Mouse (Mus musculus) limb, embryonic 14.5 days (tissue): ENCODE measurements around the gene Vps25. TPM values are rescaled to one million over a fixed set of nuclear protein-coding genes. Genes with fewer than 3 reads are reported as not detected.

Source experiments
- ATAC-seq: fragments of 200-750 bp; cut with Nextera tagmentation; 2 replicates; pipeline ENCODE4 v1.8.0; 2017; ENCODE audit warnings: low read depth, moderate number of reproducible peaks, moderate TSS enrichment; ENCODE audit not compliant: low FRiP score
- DNase-seq: peaks from one replicate; pipeline ENCODE4 v3.0.0-alpha.2; 2015; ENCODE audit warnings: low spot score
- H3K27ac ChIP-seq: fragments of 300-500 bp; sonication (generic); replicated peaks from 2 replicates; pipeline ENCODE4 v1.5.1; 2014; ENCODE audit warnings: low read depth, mild to moderate bottlenecking, low read length, moderate library complexity, mixed read lengths
- H3K27me3 ChIP-seq: fragments of 300-500 bp; sonication (generic); 2 replicates; pipeline ENCODE4 v1.6.1; 2014; ENCODE audit warnings: low read length, mixed read lengths; ENCODE audit not compliant: control insufficient read depth, insufficient read depth
- H3K36me3 ChIP-seq: fragments of 300-500 bp; sonication (generic); 2 replicates; pipeline ENCODE4 v1.6.1; 2014; ENCODE audit warnings: mild to moderate bottlenecking, low read length, moderate library complexity, mixed read lengths; ENCODE audit not compliant: control insufficient read depth, insufficient read depth
- H3K4me1 ChIP-seq: fragments of 300-500 bp; sonication (generic); 2 replicates; pipeline ENCODE4 v1.6.1; 2014; ENCODE audit warnings: antibody characterized with exemption, low read length, mixed read lengths; ENCODE audit not compliant: control insufficient read depth, insufficient read depth
- H3K4me2 ChIP-seq: fragments of 300-500 bp; sonication (generic); replicated peaks from 2 replicates; pipeline ENCODE4 v1.6.1; 2014; ENCODE audit warnings: low read depth, mild to moderate bottlenecking, low read length, moderate library complexity; ENCODE audit not compliant: severe bottlenecking
- H3K4me3 ChIP-seq: fragments of 300-500 bp; sonication (generic); replicated peaks from 2 replicates; pipeline ENCODE4 v1.5.1; 2014; ENCODE audit warnings: low read length
- H3K9ac ChIP-seq: fragments of 300-500 bp; sonication (generic); 2 replicates; pipeline ENCODE4 v1.6.1; 2014; ENCODE audit warnings: mild to moderate bottlenecking, low read depth, low read length, moderate library complexity; ENCODE audit not compliant: severe bottlenecking
- H3K9me3 ChIP-seq: fragments of 300-500 bp; sonication (generic); 2 replicates; pipeline ENCODE4 v1.6.1; 2016; ENCODE audit warnings: low read length; ENCODE audit not compliant: control insufficient read depth
- POLR2A ChIP-seq: fragments of 200-500 bp; IDR thresholded peaks from 2 replicates; pipeline ENCODE4 v1.8.0; 2012; ENCODE audit warnings: inconsistent platforms, mild to moderate bottlenecking, moderate library complexity, borderline replicate concordance; ENCODE audit not compliant: insufficient read depth, insufficient read length; ENCODE audit errors: extremely low read depth
- whole genome bisulfite sequencing: fragments of 180-500 bp; shearing (Covaris S2); extraction: QIAGEN DNeasy Blood & Tissue Kit; methylation state at CpG from one replicate; pipeline ENCODE4 v1.1.7; 2014; 5-methylcytosine and 5-hydroxymethylcytosine counted together
- polyA plus RNA-seq, 2 experiments: library from polyadenylated mRNA; depleted of rRNA in 1 of 2; stranded (reverse) in 1 of 2; unstranded in 1 of 2; fragments of >200 nt; fragmentation: Nextera tagmentation in 1 of 2; extraction: Ambion mirVana in 1 of 2; gene quantifications; 2 replicates each; pipeline versions ENCODE4 v1.2.1 to v1.2.3; 2012 to 2014

Gene Vps25
- polyA plus RNA-seq, 2 experiments = 70.3 to 120 TPM

DNA sequence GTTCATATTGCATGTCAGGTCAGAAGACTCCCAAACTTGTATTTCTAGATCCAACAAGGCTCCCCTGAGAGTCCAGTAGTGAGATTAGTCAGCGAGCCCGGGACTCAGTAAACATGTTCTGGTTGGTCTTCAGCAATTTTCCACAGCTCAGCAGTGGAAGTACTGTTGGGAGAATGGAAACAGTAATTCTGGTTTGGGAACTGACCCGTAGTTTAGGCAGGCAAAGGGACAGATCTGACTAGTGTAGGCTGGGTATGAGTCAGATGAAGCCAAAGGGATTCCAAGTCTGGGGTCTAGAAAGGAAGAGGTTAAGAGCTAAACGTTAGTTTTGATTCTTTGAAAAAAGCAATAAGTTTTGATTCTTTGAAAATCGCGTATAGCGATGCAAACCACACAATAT, 566 bp upstream of the Vps25 start:
- no peak for ATAC-seq

DNA sequence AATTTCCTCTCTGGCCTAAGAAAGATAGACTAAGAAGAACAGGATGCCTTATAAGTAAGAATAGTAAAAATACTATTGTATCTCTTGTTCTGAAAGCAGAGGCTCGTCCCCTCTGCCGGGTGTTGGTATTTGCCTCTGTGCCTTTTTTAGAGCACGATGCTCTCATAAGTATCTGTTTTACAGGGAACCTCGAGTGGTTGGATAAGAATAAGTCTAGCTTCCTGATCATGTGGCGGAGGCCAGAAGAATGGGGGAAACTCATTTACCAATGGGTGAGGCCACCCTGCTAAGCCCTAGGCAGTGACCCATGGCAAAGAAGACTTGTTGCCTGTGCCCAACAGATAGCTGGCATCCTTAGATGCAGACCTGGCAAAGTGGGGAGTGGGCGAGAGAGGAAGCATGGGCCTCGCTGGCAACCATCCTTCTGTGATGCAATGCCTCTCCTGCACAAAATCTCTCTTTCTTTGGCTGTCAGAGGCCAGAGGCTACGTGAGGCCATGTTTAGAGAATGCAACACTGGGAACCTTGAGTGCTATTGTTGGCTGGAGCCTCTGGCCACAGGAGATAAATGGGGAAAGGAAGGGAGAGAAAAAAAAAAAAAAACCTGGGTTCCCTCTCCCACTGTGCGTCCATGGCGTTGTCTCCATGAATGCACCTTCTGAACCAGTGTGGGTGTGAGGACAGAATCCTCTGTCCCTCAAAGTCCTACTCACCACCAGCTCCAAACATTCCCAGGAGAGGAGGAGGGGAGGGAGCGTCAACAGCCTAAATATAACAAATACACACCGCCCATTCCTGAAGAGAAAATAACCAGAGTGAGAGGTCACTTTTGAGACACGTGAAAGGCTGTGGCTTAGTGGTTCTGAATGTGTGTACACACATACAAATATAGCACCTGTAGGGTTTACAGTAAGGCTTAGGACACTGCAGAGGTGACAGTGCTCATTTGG, 2.6 kb downstream of the Vps25 start:
- no peak for TF ChIP-seq POLR2A
- Histone ChIP-seq H3K4me1 (peaks cover 29% of the 10 kb centered on the region), H3K9ac (no peak overlapping the region), H3K27ac (no peak overlapping the region), H3K4me2 (no peak overlapping the region), H3K27me3 (no peaks in the 10 kb centered on the region), H3K9me3 (no peaks in the 10 kb centered on the region), H3K4me3 (no peak overlapping the region), H3K36me3 (peaks cover 18% of the 10 kb centered on the region)
- DNase-seq (no peak), ATAC-seq (no peak)
- 90% methylated on average over 13 of the region's 13 CpGs for WGBS

More for the DNA sequence above, 566 bp upstream of the Vps25 start:
- Histone ChIP-seq H3K4me2 (peak overlapping the region; percentile 78), H3K4me3 (peak overlapping the region; percentile 94), H3K9me3 (no peaks in the 10 kb centered on the region), H3K27ac (peak overlapping the region; percentile 84), H3K27me3 (no peaks in the 10 kb centered on the region), H3K9ac (peak overlapping the region; percentile 88), H3K36me3 (peaks cover 10% of the 10 kb centered on the region), H3K4me1 (peaks cover 16% of the 10 kb centered on the region)
- WGBS = 9% methylated on average over 7 of the region's 7 CpGs
- no peak for TF ChIP-seq POLR2A
- DNase-seq = no peak

DNA sequence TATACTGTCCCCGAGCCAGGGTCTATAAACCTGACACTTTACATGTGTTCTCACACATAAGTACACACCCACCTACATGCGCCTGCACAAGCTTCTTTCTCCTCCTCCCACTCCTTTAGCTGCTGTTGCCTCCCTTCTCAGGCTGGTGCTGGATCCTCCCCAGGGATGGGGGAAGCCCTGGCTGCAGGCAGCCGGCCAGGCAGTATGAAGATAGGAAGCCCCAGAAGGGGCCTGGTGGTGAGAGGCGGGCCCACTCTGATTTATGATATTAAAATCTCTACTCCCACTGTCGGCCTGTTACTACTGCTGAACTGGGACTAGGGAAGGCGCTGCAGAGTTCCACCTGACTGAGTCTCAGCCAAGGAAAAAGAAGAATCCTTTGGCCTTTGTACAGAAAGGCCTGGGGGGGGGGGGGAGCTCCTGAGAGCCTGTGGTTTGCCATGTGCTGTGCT, 5.8 kb downstream of the Vps25 start:
- ATAC-seq = no peak
- H3K36me3 ChIP-seq = peaks cover 18% of the 10 kb centered on the region
- TF ChIP-seq POLR2A = no peak
- DNase-seq = peak; percentile 67
- no peaks in the 10 kb centered on the region for H3K9me3 ChIP-seq
- no peak overlapping the region; the same call in 1 of the 2 replicates for H3K9ac ChIP-seq
- peak overlapping the region; percentile 68 for H3K27ac ChIP-seq
- peak overlapping the region; percentile 98 for H3K4me2 ChIP-seq
- WGBS = 23% methylated on average over 6 of the region's 6 CpGs
- peak overlapping the region; percentile 53; the same call in 1 of the 2 replicates for H3K4me3 ChIP-seq
- H3K4me1 ChIP-seq = peaks cover 34% of the 10 kb centered on the region
- peaks cover 25% of the 10 kb centered on the region for H3K27me3 ChIP-seq

DNA sequence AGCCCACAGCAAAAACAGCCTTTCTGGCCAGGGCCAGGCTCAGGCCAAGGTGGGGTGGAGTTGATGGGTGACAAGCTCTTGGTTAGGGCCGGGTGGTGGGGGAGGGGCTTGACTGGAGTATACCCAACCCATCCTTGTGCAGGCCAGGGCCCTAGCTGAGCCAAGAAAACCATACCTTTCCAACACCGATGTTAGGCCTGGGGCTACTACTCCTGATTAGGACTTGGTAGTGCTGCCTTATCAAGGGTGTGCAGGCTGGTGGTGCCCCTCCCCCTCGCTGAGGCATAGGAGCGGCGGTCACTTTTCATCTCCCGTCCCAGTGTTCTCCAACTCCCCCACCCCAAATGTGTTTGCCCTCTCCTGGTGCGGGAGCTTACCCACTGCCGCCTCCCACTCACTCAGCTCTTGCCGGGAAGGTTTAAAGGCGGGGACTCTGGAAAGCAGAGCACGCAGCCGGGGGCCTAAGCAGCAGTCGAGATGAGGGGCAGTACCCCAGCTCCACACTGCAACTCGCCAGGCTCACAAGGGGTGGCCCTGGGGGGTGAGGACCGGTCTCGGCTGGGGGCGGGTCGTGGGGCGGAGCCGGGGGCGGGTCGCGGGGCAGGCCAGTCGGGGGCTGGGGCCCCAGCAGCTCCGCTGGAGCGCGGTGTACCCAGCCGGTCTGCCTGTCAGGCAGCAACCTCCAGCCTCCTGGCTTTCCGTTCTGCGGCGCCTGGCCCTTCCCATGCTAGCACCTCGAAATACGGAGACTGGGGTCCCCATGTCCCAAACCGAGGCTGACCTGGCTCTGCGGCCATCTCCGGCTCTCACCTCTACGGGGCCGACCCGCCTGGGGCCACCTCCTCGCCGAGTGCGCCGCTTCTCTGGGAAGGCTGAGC, 6.7 kb downstream of the Vps25 start, which contains the start of gene Wnk4:
Gene Wnk4, plus strand, starts transcription at position 620 of the 878 bp plus-strand sequence.
- H3K4me1 ChIP-seq = peaks cover 34% of the 10 kb centered on the region
- peak; percentile 83 for ATAC-seq

More for the DNA sequence above, 6.7 kb downstream of the Vps25 start, which contains the start of gene Wnk4:
- Histone ChIP-seq H3K4me2 (peak within 1 kb of the TSS; percentile 98), H3K4me3 (peak within 1 kb of the TSS; percentile 53), H3K27me3 (peaks cover 32% of the 10 kb centered on the region), H3K27ac (peak within 1 kb of the TSS; percentile 68), H3K9me3 (no peaks in the 10 kb centered on the region), H3K36me3 (peaks cover 18% of the 10 kb centered on the region), H3K9ac (peak within 1 kb of the TSS; percentile 71)
- peak; percentile 76 for DNase-seq
- under 1% methylated on average over 20 of the region's 43 CpGs for WGBS
- 0 out of 2 replicates have a peak, but pooled peaks have one; percentile 33 for TF ChIP-seq POLR2A
